Mouse (Mus musculus) frontal cortex, adult 2 months (tissue): ENCODE data around the gene Lama1. TPM values are rescaled to one million over a fixed set of nuclear protein-coding genes. Genes with fewer than 3 reads are reported as not detected.
"Not testable (repeated sequence)": the region's sequence is repeated elsewhere in the genome, so short reads cannot be mapped to it uniquely, and the experiment has no call there.

Experiments used
- DNase-seq, 2 experiments: peaks; one replicate each; pipeline ENCODE4 v3.0.0; 2022; ENCODE audit warnings: low spot score in 1 of 2; ENCODE audit errors: extremely low spot score in 1 of 2
- polyA plus RNA-seq: library from polyadenylated mRNA; depleted of rRNA; stranded (reverse); fragments of >200 nt; gene quantifications from 2 replicates; pipeline ENCODE4 v1.2.3, GENCODE M21; 2012

Gene Lama1
- polyA plus RNA-seq, 1 experiment = 2.0 TPM

DNA sequence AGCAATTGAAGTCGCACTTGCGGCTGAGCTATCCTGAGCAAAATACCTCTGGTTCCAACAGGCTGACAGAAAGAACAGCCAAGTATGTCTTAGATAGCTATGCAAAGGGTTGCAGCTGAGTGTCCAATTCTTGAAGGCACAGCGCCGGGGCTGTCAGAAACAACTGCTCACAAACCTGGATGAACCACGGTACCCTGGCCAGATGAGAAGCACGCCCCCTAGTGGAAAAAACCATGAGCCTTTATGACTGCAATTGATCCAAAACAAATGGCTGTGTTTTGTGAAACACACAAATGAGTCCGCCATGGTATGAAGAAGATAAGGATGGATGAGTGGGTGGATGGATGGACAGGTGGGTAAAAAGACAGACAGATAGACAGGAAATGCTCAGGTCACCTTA, 15.9 kb downstream of the Lama1 start:
- no peak for DNase-seq

GRCm38 (mm10) chr17:67715466-67715865, 18.4 kb downstream of the Lama1 start:
- DNase-seq = no peak

DNA sequence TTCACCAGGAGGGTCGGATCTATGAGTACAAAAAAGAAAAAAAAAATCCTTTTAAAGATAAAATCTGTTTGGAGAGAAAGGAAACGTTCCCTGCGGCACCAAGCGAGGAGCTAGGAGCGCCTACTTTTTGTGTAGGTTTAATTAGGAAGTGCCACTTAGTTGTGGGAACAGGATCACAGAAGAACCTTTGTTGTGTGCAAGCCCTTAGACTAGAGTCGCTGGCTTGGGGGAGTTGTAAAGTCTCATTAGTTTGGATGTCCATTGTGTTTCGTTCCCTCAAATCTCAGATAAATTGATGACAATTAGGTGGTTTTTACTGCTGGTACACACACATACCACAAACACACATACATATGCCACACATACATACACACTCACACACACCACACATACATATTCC, 25.0 kb downstream of the Lama1 start:
- no peak for DNase-seq

DNA sequence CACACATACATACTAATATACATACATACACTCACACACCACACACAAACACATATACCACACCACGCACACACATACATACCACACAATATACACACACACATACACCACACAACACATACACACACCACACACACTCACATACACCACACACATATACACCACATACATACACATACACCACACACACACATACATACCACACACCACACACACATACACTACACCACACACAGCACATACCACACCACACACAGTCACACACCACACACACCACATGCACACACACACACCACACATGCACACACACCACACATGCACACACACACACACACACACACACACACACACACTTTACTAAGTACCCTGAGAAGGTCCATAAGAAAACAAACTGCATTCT, 25.5 kb downstream of the Lama1 start:
- DNase-seq = no peak

GRCm38 (mm10) chr17:67723175-67724067, 26.4 kb downstream of the Lama1 start:
- DNase-seq = no peak

DNA sequence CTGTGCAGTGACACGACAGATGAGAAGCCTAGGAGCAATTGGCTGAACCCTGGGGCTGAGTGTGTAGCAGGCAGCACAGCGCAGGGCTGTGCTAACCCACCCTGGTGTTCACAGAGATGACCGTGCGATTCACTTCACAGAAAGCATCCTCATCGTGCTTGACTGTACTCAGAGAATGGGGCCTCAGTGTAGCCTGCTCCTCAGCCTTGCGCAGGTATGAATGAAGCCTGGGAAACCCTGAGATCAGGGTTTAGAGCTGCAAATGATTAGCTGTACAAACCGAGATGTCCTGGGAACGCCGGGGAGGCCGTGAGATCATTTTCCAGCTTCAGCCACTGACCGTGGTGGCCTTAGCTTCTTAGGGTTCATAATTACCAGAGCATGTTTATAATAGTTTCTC, 29.5 kb downstream of the Lama1 start:
- DNase-seq = no peak

DNA sequence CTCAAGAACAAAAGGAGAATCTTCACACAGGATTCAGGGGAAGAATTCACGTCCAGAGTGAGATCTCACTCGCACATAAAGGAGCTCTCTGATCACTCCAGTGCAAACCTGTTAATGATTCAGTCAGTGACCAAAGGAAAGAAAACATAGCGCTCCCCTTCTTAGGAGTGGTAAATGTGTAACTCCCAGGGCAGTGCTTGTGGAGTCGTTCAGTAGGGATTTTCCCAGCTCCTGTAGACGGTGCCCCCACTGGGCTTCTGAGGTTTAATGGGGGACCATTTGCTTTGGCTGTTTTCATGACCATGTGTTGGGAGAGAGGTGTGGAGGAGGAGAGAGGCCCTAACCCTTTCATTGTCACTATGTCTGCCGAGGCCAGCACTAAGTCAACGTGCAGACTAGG, 31.7 kb downstream of the Lama1 start:
- DNase-seq = no peak

- DNase-seq = no peak
Observed at GRCm38 (mm10) chr17:67731096-67731495, 34.0 kb downstream of the Lama1 start.

DNA sequence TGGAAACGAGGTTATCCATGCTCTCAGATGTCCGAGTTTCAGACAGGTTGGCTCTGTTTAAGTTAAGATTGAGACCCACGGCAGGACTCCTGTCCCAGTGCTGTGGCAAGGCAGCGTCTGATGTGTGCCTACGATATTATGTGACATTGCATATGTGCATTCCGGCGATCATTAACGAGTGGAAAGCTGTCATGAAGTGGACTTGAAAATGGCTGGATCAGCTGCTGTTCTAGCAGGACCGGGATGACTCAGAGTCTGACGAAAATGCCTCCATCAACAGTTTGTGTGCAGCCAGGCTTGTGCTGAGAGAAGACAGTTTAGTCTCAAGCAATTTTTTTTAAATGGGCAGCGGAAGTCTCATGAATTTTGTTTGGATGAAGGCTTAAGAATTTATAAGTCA, 34.9 kb downstream of the Lama1 start:
- no peak for DNase-seq

DNA sequence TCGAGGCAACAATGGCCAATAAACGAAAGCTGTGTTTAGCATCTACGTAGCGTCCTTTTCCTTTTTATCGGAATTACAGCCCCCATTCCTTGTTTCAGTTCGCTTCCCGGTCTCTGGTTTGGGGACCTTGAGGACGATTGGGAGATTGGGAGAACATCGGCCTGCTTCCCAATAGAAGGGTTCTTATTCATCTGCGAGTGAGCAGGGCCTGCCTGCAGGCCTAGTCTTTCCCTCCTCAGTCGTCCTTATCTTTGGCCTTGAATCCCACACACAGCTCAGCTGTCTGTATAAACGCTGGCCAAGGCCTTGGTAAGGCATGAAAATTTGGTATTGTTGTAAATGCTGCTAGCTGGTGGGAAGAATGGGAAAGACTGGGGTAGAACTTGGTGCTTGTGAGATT, 36.5 kb downstream of the Lama1 start:
- no peak for DNase-seq

GRCm38 (mm10) chr17:67735722-67736121, 38.7 kb downstream of the Lama1 start:
- no peak for DNase-seq

DNA sequence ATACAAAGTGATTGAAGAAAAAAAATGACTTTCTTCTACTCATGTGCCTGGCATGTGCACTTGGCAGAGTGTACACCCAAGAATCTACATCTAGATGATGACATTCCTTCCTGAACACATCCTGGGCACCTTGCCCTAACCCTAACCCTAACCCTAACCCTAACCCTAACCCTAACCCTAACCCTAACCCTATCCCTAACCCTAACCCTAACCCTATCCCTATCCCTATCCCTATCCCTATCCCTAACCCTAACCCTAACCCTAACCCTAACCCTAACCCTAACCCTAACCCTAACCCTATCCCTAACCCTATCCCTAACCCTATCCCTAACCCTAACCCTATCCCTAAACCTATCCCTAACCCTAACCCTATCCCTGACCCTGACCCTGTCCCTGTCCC, 44.2 kb downstream of the Lama1 start:
- DNase-seq = not testable (repeated sequence)

- no peak for DNase-seq
Observed at GRCm38 (mm10) chr17:67764167-67764871, 67.3 kb downstream of the Lama1 start.

DNA sequence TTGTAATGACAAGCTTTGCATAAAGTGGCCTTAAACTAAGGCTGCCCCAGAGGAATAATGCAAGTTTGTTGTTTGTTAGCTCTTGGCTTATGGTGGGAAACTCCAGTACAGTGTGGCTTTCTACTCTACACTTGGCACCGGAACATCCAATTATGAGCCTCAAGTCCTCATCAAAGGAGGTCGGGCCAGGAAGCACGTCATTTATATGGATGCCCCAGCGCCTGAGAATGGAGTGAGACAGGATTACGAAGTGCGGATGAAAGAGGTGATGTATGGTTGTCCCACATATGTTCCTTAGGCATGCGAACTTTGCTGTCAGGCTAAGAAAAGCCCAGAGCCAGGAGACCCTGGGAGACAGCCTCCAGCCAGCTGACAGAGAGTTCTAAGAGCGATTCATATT, 76.5 kb downstream of the Lama1 start:
- DNase-seq = no peak

DNA sequence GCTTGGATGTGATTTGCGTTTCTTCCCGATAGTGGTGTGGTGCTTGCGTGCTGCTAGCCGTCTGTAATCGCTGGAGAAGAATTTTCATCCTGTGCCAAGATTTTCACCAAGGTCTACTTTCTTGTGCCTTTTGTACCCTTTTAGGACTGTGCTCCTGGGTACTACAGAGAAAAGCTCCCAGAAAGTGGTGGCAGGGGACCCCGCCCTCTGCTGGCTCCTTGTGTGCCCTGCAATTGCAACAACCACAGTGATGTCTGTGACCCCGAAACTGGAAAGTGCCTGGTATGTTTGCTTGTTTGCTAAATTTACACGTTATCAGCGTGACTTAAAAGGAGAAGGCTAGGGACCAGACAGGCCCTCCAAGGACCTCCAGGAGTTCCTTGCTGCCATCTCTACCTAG, 79.7 kb downstream of the Lama1 start:
- peak in 1 of 2 experiments; percentile 31 for DNase-seq

- DNase-seq = peak in 1 of 2 experiments; percentile 11
Observed at GRCm38 (mm10) chr17:67779812-67780211, 82.8 kb downstream of the Lama1 start.

GRCm38 (mm10) chr17:67791091-67791490, 94.0 kb downstream of the Lama1 start:
- DNase-seq = no peak

- DNase-seq = no peak
Observed at GRCm38 (mm10) chr17:67809171-67809570, 112.1 kb downstream of the Lama1 start.

GRCm38 (mm10) chr17:67813666-67814065, 116.6 kb downstream of the Lama1 start:
- DNase-seq = no peak

DNA sequence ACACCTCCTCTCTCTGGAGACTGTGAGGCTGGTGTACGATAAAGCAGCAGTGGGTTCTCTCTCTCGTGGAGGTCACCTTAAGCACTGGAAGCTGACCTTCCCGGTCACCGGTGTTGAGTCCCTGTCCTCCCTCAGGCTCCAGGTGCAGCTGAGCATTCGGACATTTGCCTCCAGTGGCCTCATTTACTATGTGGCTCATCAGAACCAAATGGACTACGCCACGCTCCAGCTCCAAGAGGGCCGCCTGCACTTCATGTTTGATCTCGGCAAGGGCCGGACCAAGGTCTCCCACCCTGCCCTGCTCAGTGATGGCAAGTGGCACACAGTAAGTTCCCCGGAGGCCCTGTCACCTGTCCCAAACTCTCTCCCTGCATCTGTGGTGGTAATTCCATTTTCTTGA, 118.7 kb downstream of the Lama1 start:
- no peak for DNase-seq

- no peak for DNase-seq
Observed at GRCm38 (mm10) chr17:67816916-67817315, 119.9 kb downstream of the Lama1 start.

- no peak for DNase-seq
Observed at GRCm38 (mm10) chr17:67827431-67827830, 130.4 kb downstream of the Lama1 start.
